14 mouse cellular contexts compared by ENCODE assay signal in genomic region chr15:12675366-12675765, GRCm38 (mm10).
"Had no signal": no experiment of that assay in that cellular context is flagged by ENCODE, and none has a peak within 500 bp of the region (broad histone marks: within the 10 kb centered on the region; RNA-seq: fewer than 3 reads in every experiment).

No protein-coding gene starts in this region.

- H3K9me3 ChIP-seq: limb, embryonic 15.5 days; liver, embryonic 12.5 days; midbrain, embryonic 12.5 days had no signal

- H3K27ac ChIP-seq: limb, embryonic 15.5 days; liver, embryonic 12.5 days; macrophage; midbrain, embryonic 12.5 days had no signal

- ATAC-seq: liver, embryonic 12.5 days had no signal

- H3K4me1 ChIP-seq: liver, embryonic 12.5 days; midbrain, embryonic 12.5 days had no signal

- H3K27me3 ChIP-seq: limb, embryonic 15.5 days; liver, embryonic 12.5 days; megakaryocyte, embryonic 14.5 days; midbrain, embryonic 12.5 days had no signal

- DNase-seq: kidney, adult 2 months; kidney, postnatal 36 days; layer of hippocampus, adult 9-11 months; layer of hippocampus, postnatal 36 days; lung, embryonic 14.5 days; lung, postnatal 14 days; spleen, adult 18-20 months; thymus, adult 18-20 months; thymus, postnatal 14 days had no signal

- H3K4me2 ChIP-seq: limb, embryonic 15.5 days; liver, embryonic 12.5 days; lung, embryonic 14.5 days; midbrain, embryonic 12.5 days had no signal

- H3K4me3 ChIP-seq: limb, embryonic 15.5 days; liver, embryonic 12.5 days; megakaryocyte, embryonic 14.5 days; midbrain, embryonic 12.5 days had no signal

- H3K36me3 ChIP-seq: limb, embryonic 15.5 days; liver, embryonic 12.5 days; midbrain, embryonic 12.5 days had no signal

- H3K9ac ChIP-seq: limb, embryonic 15.5 days; liver, embryonic 12.5 days; lung, embryonic 14.5 days; midbrain, embryonic 12.5 days had no signal
